Mouse (Mus musculus) mesoderm, embryonic 11.5 days (tissue): ENCODE results near the gene Slc39a3.
A peak's percentile ranks its signal among the peaks of the same experiment; 100 is the strongest.
"Not testable (repeated sequence)": the region's sequence is repeated elsewhere in the genome, so short reads cannot be mapped to it uniquely, and the experiment has no call there.

Source experiments
- DNase-seq: peaks from one replicate; pipeline ENCODE4 v3.0.0-alpha.2; 2012; ENCODE audit warnings: low read depth, low spot score

Slc39a3 gene

GRCm38 (mm10) chr10:81007240-81007639 is 30.0 kb downstream of the Slc39a3 start:
- no peak for DNase-seq

- DNase-seq = no peak
Measured at GRCm38 (mm10) chr10:81006005-81006677, 31.1 kb downstream of the Slc39a3 start.

GRCm38 (mm10) chr10:81001161-81001560 is 36.1 kb downstream of the Slc39a3 start:
- DNase-seq = no peak

DNA sequence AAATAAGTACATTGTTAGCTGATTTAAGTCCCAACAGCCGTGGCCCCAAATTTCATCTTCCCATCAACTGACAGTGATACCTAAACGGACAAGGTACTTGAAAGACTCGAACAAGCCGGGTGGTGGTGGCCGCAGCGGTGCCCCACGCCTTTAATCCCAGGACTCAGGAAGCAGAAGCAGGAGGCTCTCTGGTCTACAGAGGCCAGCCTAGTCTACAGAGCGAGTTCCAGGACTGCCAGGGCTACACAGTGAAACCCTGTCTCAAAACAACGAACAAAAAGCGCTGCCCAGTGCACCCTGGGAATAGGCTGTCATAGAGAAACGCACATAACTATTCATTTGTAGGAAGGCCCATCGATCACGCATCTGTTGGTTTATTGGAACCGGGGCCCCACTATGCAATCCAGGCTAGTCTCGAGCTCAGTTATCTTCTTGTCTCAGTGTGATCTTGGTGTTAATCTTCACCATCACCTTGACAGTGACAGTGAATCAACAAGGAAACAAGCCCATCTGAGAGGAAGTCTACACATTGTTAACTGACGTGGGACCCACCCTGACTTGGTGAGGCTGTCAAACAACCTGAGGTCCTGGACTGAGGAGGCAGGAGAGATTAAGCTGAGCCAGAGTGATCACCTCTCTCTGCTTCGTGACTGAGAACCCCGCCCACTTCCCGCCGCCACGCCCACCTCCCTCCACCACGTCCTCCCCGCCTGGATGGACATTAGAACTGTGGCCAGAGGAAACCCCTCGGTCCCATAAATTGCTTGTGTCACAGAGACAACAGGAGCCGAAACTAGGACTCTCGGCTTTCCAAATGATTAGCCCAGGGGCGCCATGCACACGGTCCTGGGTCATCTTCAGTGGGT is 36.8 kb downstream of the Slc39a3 start:
- DNase-seq = no peak

GRCm38 (mm10) chr10:80999362-81000196 is 37.6 kb downstream of the Slc39a3 start:
- peak; percentile 92 for DNase-seq

DNA sequence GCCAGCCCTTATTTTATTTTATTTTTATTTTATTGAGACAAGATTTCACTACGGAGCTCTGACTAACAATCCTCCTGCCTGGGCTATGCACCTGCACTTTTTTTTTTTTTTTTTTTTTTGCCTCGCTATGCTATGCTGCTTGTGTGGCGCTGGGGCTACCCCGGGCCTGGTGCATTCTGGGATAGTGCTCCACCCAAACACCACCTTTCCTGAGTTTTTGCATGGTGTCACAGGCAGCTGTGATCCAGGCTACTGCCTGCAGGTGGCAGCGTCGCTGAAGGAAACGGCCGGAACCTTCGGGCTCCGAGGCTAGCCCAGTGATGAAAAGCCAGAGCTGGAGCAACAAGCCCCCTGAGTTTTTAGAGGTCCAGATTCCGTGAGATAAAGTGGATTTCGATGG is 38.4 kb downstream of the Slc39a3 start:
- DNase-seq = peak; percentile 67

GRCm38 (mm10) chr10:80998021-80998420 is 39.2 kb downstream of the Slc39a3 start:
- DNase-seq = no peak

DNA sequence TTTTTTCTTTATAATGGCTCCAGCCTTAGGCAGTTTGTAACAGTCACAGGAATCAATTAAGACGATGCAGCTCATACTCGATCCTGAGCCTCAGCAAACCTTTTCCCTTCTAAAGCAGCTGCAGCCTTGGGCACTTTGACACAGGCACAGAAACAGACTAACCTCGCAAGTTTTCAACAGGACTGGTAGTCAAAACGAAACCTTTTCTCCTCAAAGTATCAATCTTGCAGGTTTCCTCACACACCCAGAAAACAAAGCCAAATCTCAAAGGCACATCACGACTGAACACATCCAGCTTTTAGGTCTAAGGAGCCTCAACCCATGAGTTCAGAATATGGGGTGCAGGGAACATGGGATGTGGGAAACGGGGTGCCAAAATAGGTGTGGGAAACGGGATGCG is 39.9 kb downstream of the Slc39a3 start:
- DNase-seq = no peak

DNA sequence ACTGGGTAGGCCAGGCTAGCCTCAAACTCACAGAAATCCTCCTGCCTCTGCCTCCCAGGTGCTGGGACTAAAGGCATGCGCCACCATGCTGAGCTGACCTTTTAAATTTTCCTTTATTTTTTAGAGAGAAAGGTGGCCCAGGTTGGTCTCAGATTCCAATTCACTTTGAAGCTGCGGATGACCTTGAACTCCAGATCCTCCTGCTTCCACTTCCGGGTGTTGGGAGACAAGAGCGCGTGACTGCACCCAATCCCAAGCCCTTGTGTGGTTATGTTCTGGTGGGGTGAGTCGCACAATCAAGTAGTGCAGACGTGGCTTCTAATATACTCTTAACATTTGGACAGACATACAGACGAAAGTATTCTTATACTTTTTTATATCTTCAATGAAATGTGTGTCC is 40.7 kb downstream of the Slc39a3 start:
- no peak for DNase-seq

GRCm38 (mm10) chr10:80995091-80995632 is 42.1 kb downstream of the Slc39a3 start:
- DNase-seq = peak; percentile 87

DNA sequence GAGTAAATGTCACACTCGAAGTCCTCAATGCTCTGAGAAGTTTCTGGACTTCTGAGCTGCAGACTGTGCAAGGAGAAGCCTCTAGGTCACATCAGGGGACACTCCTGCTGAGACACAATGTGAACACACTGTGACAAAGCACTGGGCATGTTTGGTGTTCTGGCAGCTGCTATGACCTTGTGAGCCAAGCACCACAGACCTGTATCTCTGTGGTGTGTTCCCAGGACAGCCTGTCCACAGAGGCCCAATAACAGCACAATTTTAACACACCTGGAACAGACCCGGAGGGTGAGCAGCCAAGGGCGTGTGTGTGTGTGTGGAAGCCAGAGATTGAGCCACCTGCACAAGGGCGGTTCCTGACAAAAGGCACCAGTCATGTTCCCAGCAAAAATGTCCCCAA is 42.6 kb downstream of the Slc39a3 start:
- no peak for DNase-seq

GRCm38 (mm10) chr10:80993276-80993675 is 44.0 kb downstream of the Slc39a3 start:
- no peak for DNase-seq

DNA sequence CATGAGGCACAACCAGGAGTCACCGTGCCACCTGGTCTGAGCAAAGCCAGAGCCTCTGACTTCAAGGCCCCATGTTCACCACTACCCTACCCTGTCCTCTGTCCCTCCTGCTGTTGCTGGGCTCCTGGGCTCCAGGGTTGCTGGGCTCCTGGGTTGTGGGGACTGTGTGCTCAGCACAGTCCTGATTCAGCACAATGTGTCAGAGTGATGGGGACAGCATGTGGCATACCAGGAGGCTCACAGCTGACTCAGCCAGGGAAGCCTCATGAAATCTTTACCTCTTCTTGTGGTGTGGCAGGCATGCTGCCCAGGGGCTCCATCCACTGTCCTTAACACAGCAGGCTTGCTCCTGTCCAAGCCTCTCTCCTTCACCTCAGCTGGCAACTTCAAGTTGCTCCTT is 45.3 kb downstream of the Slc39a3 start:
- no peak for DNase-seq

DNA sequence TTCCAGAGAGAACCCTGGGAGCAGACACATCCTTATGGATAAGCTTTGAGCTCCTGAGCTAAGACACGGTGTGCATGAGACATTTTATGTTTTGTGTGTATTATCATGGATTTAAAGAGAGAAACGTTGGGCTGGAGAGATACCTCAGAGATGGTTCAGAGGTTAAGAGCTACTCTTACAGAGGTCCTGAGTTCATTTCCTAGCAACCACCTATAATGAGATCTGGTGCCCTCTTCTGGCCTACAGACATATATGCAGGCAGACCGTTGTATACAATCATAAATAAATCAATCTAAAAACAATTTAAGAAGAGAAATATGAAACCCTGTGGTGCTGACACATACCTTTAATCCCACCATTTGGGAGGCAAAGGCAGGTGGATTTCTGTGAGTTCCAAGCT is 46.2 kb downstream of the Slc39a3 start:
- DNase-seq = no peak

DNA sequence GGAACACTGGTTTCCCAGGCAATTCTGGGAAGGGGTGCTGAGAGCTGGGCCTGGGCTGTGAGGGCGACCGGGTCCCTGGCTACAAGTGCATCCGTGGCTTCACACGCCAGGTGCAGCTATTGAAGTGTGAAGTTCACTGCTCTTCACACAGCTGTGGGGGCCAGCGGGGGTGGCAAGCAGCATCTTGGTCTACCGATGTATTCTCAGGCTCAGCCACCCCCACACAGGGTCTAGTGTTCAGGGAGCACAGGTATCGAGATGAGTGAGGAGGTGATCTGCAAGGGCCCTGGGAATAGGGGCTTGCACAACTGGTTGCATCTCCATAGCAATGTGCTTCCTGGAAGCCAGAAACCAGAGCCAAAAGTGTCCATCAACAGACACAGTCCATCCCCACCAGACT is 46.8 kb downstream of the Slc39a3 start:
- no peak for DNase-seq

- DNase-seq = not testable (repeated sequence)
Measured at GRCm38 (mm10) chr10:80989854-80990253, 47.4 kb downstream of the Slc39a3 start.

DNA sequence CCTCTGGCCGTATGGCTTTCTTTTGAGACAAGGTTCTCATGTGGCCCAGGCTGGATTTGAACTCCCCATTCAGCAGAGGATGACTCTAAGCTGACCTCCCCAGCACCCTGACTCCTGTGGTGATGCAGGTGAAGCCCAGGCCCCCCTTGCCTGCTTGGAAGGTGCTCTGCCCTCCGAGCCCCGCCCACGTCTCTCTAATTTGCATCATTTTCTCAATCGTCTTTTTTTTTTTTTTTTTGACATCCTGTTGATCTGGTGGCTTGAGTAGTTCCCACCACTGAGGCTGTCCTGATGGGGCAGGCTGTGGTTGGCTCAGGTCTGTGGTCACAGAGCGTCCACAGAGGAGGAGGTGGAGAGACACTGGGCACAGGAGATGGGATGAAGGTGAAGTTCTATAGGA is 47.8 kb downstream of the Slc39a3 start:
- DNase-seq = no peak

DNA sequence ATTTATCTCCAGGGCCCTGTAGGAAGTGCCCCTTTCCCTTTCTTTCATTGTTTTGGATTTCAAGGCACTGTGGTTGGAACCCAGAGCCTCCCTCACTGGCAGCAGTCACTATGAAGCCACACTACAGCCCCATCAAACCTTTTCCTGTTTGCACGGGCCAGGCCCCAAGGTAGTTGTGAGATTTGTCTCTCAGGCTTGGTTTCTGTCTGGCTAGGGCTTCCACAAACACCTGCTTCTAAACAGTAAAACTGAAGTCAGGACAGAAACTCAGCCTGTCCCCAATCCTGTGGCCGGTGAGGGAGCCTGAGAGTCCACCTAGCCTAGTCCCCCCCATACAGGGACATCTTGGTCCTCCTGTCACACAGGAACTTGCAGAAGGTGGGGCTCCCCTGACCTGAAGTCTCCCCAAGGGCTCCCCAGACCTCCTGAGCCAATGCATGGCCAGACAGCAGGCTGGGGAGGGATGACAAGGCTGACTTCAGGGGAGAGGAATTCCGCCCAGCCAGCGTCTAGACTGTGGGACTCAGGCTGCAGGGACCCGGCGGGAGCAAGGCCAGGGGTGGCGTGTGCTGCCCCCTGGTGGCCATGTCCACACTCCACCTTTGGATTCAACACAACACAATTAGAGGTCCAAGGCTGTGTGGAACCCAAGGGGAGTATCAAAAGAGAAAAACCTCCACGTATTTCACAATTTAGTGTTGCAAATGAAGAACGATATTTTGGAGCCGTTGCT is 49.4 kb downstream of the Slc39a3 start:
- peak; percentile 90 for DNase-seq

GRCm38 (mm10) chr10:80986754-80987153 is 50.5 kb downstream of the Slc39a3 start:
- no peak for DNase-seq

GRCm38 (mm10) chr10:80985970-80986701 is 51.1 kb downstream of the Slc39a3 start:
- no peak for DNase-seq
